Mouse (Mus musculus): ENCODE measurements at regions not wholly inside any gene's neighbourhood (a gene's known extent, or its start where the extent isn't known, plus 50 kb on each side); places are given as distances from the start of the nearest gene placed in this dataset.
A peak's percentile ranks its signal among the peaks of the same experiment; 100 is the strongest.

GRCm38 (mm10) chr13:37513905-37514607 is 169.0 kb downstream of the Ly86 start:
- Histone ChIP-seq H3K27ac (peak overlapping the region; percentile 65), H3K9me3 (replicated peaks) (no peaks in the 10 kb centered on the region), H3K4me3 (no peak overlapping the region), H3K36me3 (no peaks in the 10 kb centered on the region), H3K9ac (no peak overlapping the region), H3K4me2 (peak overlapping the region; percentile 36), H3K4me1 (replicated peaks) (peaks cover 21% of the 10 kb centered on the region), H3K27me3 (no peaks in the 10 kb centered on the region)
- WGBS: 20% methylated on average over 23 of the region's 23 CpGs
- peak; percentile 63 for ATAC-seq (replicated peaks; ENCODE audit: insufficient number of reproducible peaks, insufficient read depth, low FRiP score, low read depth)

GRCm38 (mm10) chr13:37514641-37515305 is 169.8 kb downstream of the Ly86 start:
- H3K9me3 ChIP-seq (replicated peaks): no peaks in the 10 kb centered on the region
- peaks cover 13% of the 10 kb centered on the region for H3K4me1 ChIP-seq (replicated peaks)
- 72% methylated on average over 12 of the region's 12 CpGs for WGBS
- no peak for ATAC-seq (replicated peaks; ENCODE audit: insufficient number of reproducible peaks, insufficient read depth, low FRiP score, low read depth)
- H3K36me3 ChIP-seq: no peaks in the 10 kb centered on the region
- no peak overlapping the region for H3K4me3 ChIP-seq
- peak overlapping the region; percentile 36; the same call in 1 of the 2 replicates for H3K4me2 ChIP-seq
- no peak overlapping the region for H3K9ac ChIP-seq
- H3K27me3 ChIP-seq: no peaks in the 10 kb centered on the region
- peak overlapping the region; percentile 65 for H3K27ac ChIP-seq

GRCm38 (mm10) chr13:37517055-37517807 is 172.2 kb downstream of the Ly86 start:
- Histone ChIP-seq H3K27ac (no peak overlapping the region), H3K4me1 (replicated peaks) (peaks cover 10% of the 10 kb centered on the region), H3K4me2 (no peak overlapping the region), H3K27me3 (no peaks in the 10 kb centered on the region), H3K9me3 (replicated peaks) (no peaks in the 10 kb centered on the region), H3K4me3 (no peak overlapping the region), H3K36me3 (no peaks in the 10 kb centered on the region), H3K9ac (no peak overlapping the region)
- ATAC-seq (replicated peaks; ENCODE audit: insufficient number of reproducible peaks, insufficient read depth, low FRiP score, low read depth): no peak
- WGBS: 63% methylated on average over 14 of the region's 14 CpGs

DNA sequence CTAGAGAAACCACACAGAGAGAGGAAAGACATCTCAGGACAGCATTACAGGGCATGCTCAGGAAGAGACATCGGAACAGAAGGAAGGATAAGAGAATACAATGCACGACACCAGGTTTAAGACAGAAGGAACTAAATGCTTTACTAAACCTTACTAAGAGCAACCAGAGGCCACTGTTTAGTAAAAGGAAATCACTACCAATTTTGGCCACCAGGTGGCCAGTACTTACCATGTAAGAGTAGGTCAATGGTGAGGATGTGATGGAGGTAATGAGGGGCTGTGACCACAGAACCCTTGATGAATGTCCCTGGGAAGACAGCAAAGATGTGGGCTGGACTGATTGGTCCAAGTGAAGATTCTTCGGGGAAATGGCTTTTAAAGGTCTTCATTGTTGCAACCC is 174.9 kb downstream of the Ly86 start:
- no peaks in the 10 kb centered on the region for H3K27me3 ChIP-seq
- H3K4me3 ChIP-seq: no peak overlapping the region
- H3K4me2 ChIP-seq: no peak overlapping the region
- no peak overlapping the region for H3K9ac ChIP-seq
- H3K9me3 ChIP-seq (replicated peaks): no peaks in the 10 kb centered on the region
- WGBS: 68% methylated on average over 3 of the region's 3 CpGs
- no peaks in the 10 kb centered on the region for H3K36me3 ChIP-seq
- H3K27ac ChIP-seq: no peak overlapping the region
- H3K4me1 ChIP-seq (replicated peaks): no peaks in the 10 kb centered on the region
- ATAC-seq (replicated peaks; ENCODE audit: insufficient number of reproducible peaks, insufficient read depth, low FRiP score, low read depth): no peak

DNA sequence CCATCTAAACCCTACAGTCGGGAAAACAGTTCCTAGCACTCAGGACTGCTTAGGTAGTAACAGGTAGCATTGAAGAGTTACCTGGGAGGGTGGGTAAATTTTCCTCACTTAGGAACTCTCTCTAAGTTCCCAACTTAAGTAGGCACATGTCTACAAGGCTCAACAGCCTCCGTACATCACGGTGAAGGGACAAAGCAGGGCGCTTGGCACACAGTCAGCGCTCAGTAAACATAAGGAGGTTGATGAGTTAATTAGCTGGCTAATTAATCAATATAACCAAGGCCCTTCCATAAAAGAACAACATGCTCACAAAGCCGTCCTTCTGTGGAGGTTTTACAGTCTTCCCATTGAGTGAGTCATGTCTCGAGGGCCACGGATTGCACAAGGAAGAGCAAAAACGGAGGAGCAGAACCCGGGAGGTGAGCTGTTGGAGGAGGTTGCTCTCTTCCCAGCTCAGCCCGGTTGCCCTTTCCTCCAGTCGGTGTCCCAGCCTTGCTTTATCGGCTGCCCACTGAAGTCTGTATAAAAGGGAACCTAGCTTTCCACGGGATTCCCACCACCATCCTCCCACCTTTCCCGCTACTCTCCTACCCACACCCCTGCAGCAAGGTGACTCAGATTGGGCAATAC is 180.2 kb downstream of the Ly86 start:
- no peaks in the 10 kb centered on the region for H3K4me1 ChIP-seq (replicated peaks)
- H3K9ac ChIP-seq: no peak overlapping the region
- no peaks in the 10 kb centered on the region for H3K36me3 ChIP-seq
- H3K27me3 ChIP-seq: no peaks in the 10 kb centered on the region
- no peaks in the 10 kb centered on the region for H3K9me3 ChIP-seq (replicated peaks)
- ATAC-seq (replicated peaks; ENCODE audit: insufficient number of reproducible peaks, insufficient read depth, low FRiP score, low read depth): no peak
- no peak overlapping the region for H3K27ac ChIP-seq
- no peak overlapping the region for H3K4me3 ChIP-seq
- 86% methylated on average over 15 of the region's 15 CpGs for WGBS
- no peak overlapping the region for H3K4me2 ChIP-seq

DNA sequence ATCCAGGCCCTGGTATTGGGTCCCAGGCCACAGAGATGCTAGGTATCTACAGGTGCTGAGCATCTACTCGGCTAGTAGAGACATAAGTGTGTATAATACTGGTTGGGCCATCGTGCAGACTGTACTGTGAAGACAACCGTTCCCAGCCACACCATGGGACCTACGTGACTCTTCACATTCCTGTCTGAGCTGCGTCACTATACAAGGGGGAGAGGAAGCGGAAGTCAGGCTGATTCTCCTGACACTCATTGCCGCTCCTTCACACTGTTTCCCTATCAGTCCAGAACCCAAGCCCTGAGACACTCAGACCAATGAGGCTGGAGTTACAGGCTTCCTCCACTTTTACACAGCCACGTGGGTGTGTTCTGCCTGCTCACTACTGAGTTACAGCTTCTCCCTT is 181.1 kb downstream of the Ly86 start:
- H3K27ac ChIP-seq: no peak overlapping the region
- ATAC-seq (replicated peaks; ENCODE audit: insufficient number of reproducible peaks, insufficient read depth, low FRiP score, low read depth): no peak; the same call in 1 of the 2 replicates

GRCm38 (mm10) chr13:37528380-37528779 is 183.4 kb downstream of the Ly86 start:
- WGBS: 40% methylated on average over 9 of the region's 9 CpGs
- Histone ChIP-seq H3K27me3 (no peaks in the 10 kb centered on the region), H3K9ac (no peak overlapping the region), H3K36me3 (no peaks in the 10 kb centered on the region), H3K27ac (no peak overlapping the region), H3K4me1 (replicated peaks) (peaks cover 9% of the 10 kb centered on the region), H3K4me3 (no peak overlapping the region), H3K9me3 (replicated peaks) (no peaks in the 10 kb centered on the region), H3K4me2 (no peak overlapping the region)
- ATAC-seq (replicated peaks; ENCODE audit: insufficient number of reproducible peaks, insufficient read depth, low FRiP score, low read depth): no peak

More for the DNA sequence above, 181.1 kb downstream of the Ly86 start:
- no peaks in the 10 kb centered on the region for H3K36me3 ChIP-seq
- H3K4me2 ChIP-seq: no peak overlapping the region
- H3K4me1 ChIP-seq (replicated peaks): no peaks in the 10 kb centered on the region
- no peak overlapping the region for H3K9ac ChIP-seq
- no peaks in the 10 kb centered on the region for H3K9me3 ChIP-seq (replicated peaks)
- H3K4me3 ChIP-seq: no peak overlapping the region
- 63% methylated on average over 7 of the region's 8 CpGs for WGBS
- H3K27me3 ChIP-seq: no peaks in the 10 kb centered on the region

- no peak for ATAC-seq (replicated peaks; ENCODE audit: insufficient number of reproducible peaks, insufficient read depth, low FRiP score, low read depth)
- Histone ChIP-seq H3K27ac (no peak overlapping the region), H3K27me3 (no peaks in the 10 kb centered on the region), H3K4me2 (no peak overlapping the region), H3K36me3 (no peaks in the 10 kb centered on the region), H3K9me3 (replicated peaks) (no peaks in the 10 kb centered on the region), H3K4me1 (replicated peaks) (peaks cover 9% of the 10 kb centered on the region), H3K4me3 (no peak overlapping the region), H3K9ac (no peak overlapping the region)
- WGBS: 56% methylated on average over 7 of the region's 7 CpGs
These were observed 183.9 kb downstream of the Ly86 start for GRCm38 (mm10) chr13:37528876-37529275.

GRCm38 (mm10) chr13:37531512-37532183 is 186.6 kb downstream of the Ly86 start:
- Histone ChIP-seq H3K4me2 (no peak overlapping the region), H3K4me1 (replicated peaks) (peaks cover 9% of the 10 kb centered on the region), H3K9ac (no peak overlapping the region), H3K27me3 (no peaks in the 10 kb centered on the region), H3K27ac (no peak overlapping the region), H3K36me3 (no peaks in the 10 kb centered on the region), H3K4me3 (no peak overlapping the region), H3K9me3 (replicated peaks) (no peaks in the 10 kb centered on the region)
- 41% methylated on average over 8 of the region's 8 CpGs for WGBS
- no peak for ATAC-seq (replicated peaks; ENCODE audit: insufficient number of reproducible peaks, insufficient read depth, low FRiP score, low read depth)

GRCm38 (mm10) chr13:37532596-37533170 is 187.7 kb downstream of the Ly86 start:
- no peak overlapping the region for H3K9ac ChIP-seq
- H3K4me1 ChIP-seq (replicated peaks): peaks cover 9% of the 10 kb centered on the region
- no peak overlapping the region for H3K4me2 ChIP-seq
- H3K27ac ChIP-seq: no peak overlapping the region
- no peaks in the 10 kb centered on the region for H3K9me3 ChIP-seq (replicated peaks)
- H3K36me3 ChIP-seq: no peaks in the 10 kb centered on the region
- no peak overlapping the region for H3K4me3 ChIP-seq
- no peaks in the 10 kb centered on the region for H3K27me3 ChIP-seq
- WGBS: 73% methylated on average over 7 of the region's 7 CpGs
- no peak for ATAC-seq (replicated peaks; ENCODE audit: insufficient number of reproducible peaks, insufficient read depth, low FRiP score, low read depth)

Data from heart, embryonic 15.5 days (tissue).